Mouse (Mus musculus) frontal cortex, postnatal 14 days (tissue): Measurements from ENCODE around the gene Gm19345.
A peak's percentile ranks its signal among the peaks of the same experiment; 100 is the strongest.

Experiments
- DNase-seq, 2 experiments: peaks; one replicate each; pipeline ENCODE4 v3.0.0; 2022; ENCODE audit warnings: low spot score in 2 of 2

The Gm19345 gene

GRCm38 (mm10) chr7:19851858-19852570 lies at the start of gene Gm19345:
Gene Gm19345, plus strand, starts transcription at chr7:19852003.
- peak in 1 of 2 experiments; percentile 24 for DNase-seq

GRCm38 (mm10) chr7:19802995-19803394 lies 48.8 kb upstream of the Gm19345 start:
- DNase-seq = peak; percentile 31 to 74

GRCm38 (mm10) chr7:19806356-19806969 lies 45.3 kb upstream of the Gm19345 start:
- DNase-seq = no peak

- no peak for DNase-seq
Observed at GRCm38 (mm10) chr7:19809369-19809768, 42.4 kb upstream of the Gm19345 start.

GRCm38 (mm10) chr7:19811114-19811513 lies 40.7 kb upstream of the Gm19345 start:
- no peak for DNase-seq

GRCm38 (mm10) chr7:19813161-19813560 lies 38.6 kb upstream of the Gm19345 start:
- no peak for DNase-seq

- DNase-seq = no peak
Observed at GRCm38 (mm10) chr7:19813579-19814122, 38.2 kb upstream of the Gm19345 start.

- DNase-seq = no peak
Observed at GRCm38 (mm10) chr7:19815296-19816223, 36.2 kb upstream of the Gm19345 start.

GRCm38 (mm10) chr7:19816224-19816771 lies 35.5 kb upstream of the Gm19345 start:
- DNase-seq = peak; percentile 24 to 29

GRCm38 (mm10) chr7:19817382-19818105 lies 34.3 kb upstream of the Gm19345 start:
- DNase-seq = peak in 1 of 2 experiments; percentile 25

GRCm38 (mm10) chr7:19818440-19818839 lies 33.4 kb upstream of the Gm19345 start:
- no peak for DNase-seq

- DNase-seq = no peak
Observed at GRCm38 (mm10) chr7:19818875-19819274, 32.9 kb upstream of the Gm19345 start.

GRCm38 (mm10) chr7:19820347-19821048 lies 31.3 kb upstream of the Gm19345 start:
- no peak for DNase-seq

- DNase-seq = no peak
Observed at GRCm38 (mm10) chr7:19821633-19822032, 30.2 kb upstream of the Gm19345 start.

GRCm38 (mm10) chr7:19822193-19822592 lies 29.6 kb upstream of the Gm19345 start:
- no peak for DNase-seq

- no peak for DNase-seq
Observed at GRCm38 (mm10) chr7:19822604-19823058, 29.2 kb upstream of the Gm19345 start, which contains the start of gene Bcl3. Gene Bcl3, minus strand, starts transcription at chr7:19822770.

- no peak for DNase-seq
Observed at GRCm38 (mm10) chr7:19823256-19824181, 28.3 kb upstream of the Gm19345 start.

GRCm38 (mm10) chr7:19824182-19824973 lies 27.4 kb upstream of the Gm19345 start:
- DNase-seq = no peak
